Mouse (Mus musculus) thymus, adult 2 months (tissue): Measurements from ENCODE around the gene Rnf111. TPM values are rescaled to one million over a fixed set of nuclear protein-coding genes. Genes with fewer than 3 reads are reported as not detected.
"Not testable (repeated sequence)": the region's sequence is repeated elsewhere in the genome, so short reads cannot be mapped to it uniquely, and the experiment has no call there.

Experiments used
- DNase-seq: peaks from one replicate; pipeline ENCODE4 v3.0.0; 2021
- H3K27ac ChIP-seq: fragments of 200-500 bp; 2 replicates; pipeline ENCODE4 v1.5.1; 2012; ENCODE audit warnings: low read length, control low read depth; ENCODE audit not compliant: control insufficient read depth, insufficient read depth
- H3K27me3 ChIP-seq: fragments of 200-500 bp; 2 replicates; pipeline ENCODE4 v1.6.1; 2012; ENCODE audit warnings: mild to moderate bottlenecking, low read length, moderate library complexity, mixed read lengths; ENCODE audit not compliant: control insufficient read depth, insufficient read depth
- H3K36me3 ChIP-seq: fragments of 200-500 bp; 2 replicates; pipeline ENCODE4 v1.6.1; 2012; ENCODE audit warnings: mild to moderate bottlenecking, low read length, moderate library complexity; ENCODE audit not compliant: control insufficient read depth, insufficient read depth
- H3K4me1 ChIP-seq: fragments of 200-500 bp; replicated peaks from 2 replicates; pipeline ENCODE4 v1.6.1; 2012; ENCODE audit warnings: low read length; ENCODE audit not compliant: control insufficient read depth, insufficient read depth
- H3K4me3 ChIP-seq: fragments of 200-500 bp; 2 replicates; pipeline ENCODE4 v1.5.1; 2012; ENCODE audit warnings: mild to moderate bottlenecking, low read length, control low read depth, moderate library complexity; ENCODE audit not compliant: control insufficient read depth, insufficient read depth
- CTCF ChIP-seq: fragments of 200-500 bp; IDR thresholded peaks from 2 replicates; pipeline ENCODE4 v1.5.1; 2012; ENCODE audit warnings: mild to moderate bottlenecking, control low read depth, low read length, moderate library complexity, borderline replicate concordance; ENCODE audit not compliant: control insufficient read depth, poor library complexity, insufficient read depth; ENCODE audit errors: extremely low read depth
- POLR2A ChIP-seq: fragments of 200-500 bp; IDR thresholded peaks from 2 replicates; pipeline ENCODE4 v1.6.1; 2012; ENCODE audit warnings: mild to moderate bottlenecking, low read length, control low read depth, moderate library complexity; ENCODE audit not compliant: control insufficient read depth, poor library complexity, insufficient read depth; ENCODE audit errors: extremely low read depth
- WGBS: fragments of 180-500 bp; shearing (Covaris S2); methylation state at CpG from one replicate; pipeline ENCODE4 v1.1.7; 2018; 5-methylcytosine and 5-hydroxymethylcytosine counted together
- polyA plus RNA-seq: library from polyadenylated mRNA; depleted of rRNA; stranded (reverse); fragments of >200 nt; gene quantifications from 2 replicates; pipeline ENCODE4 v1.2.3, GENCODE M21; 2012

Gene Rnf111
- polyA plus RNA-seq, 1 experiment: 94.5 TPM

DNA sequence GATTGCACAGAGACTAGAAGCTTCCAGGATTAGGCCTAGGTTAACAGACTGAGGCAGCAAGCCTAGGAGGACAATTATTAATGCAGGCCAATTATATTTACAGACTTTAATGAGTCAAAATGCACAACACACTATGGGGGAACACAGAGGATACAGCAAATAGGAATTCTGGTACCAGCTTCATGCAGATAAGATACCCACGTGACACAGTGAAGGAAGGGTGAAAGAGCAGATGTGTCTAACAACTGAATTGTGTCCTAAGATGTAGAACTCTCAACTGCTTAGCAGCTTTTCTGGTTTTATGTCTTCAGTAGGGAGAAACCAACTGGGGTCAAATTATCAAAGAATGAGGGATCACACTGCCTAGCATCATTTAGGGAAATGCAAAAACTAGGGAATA is 17.7 kb downstream of the Rnf111 start:
- WGBS: 93% methylated on average over 1 of the region's 1 CpGs
- TF ChIP-seq POLR2A: no peak
- no peak for TF ChIP-seq CTCF

DNA sequence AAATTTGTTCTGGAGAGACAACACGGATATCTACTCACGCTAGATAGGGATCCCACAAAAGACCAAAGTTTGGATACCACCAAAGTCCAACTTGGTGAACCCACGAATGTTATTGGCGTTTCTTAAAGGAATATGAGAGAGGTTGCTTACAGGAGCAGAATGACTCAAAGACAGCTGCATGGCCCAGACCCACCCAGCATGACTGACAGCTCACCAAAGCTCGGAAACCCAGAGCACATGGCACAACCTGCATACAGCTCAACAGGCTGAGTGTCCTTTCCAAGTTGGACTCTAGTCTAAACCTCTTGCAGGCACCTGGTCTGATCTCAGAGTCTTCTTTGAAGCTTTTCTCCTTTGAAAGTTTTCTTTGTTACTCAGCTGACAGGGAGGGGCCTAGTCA is 20.0 kb downstream of the Rnf111 start:
- no peak overlapping the region for H3K4me3 ChIP-seq
- TF ChIP-seq CTCF (no peak), POLR2A (no peak)
- peaks cover 17% of the 10 kb centered on the region for H3K36me3 ChIP-seq
- 96% methylated on average over 5 of the region's 5 CpGs for WGBS
- no peak overlapping the region for H3K27ac ChIP-seq
- no peaks in the 10 kb centered on the region for H3K27me3 ChIP-seq
- DNase-seq: no peak
- H3K4me1 ChIP-seq: peaks cover 2% of the 10 kb centered on the region

More for the DNA sequence above, 17.7 kb downstream of the Rnf111 start:
- no peaks in the 10 kb centered on the region for H3K27me3 ChIP-seq
- peaks cover 2% of the 10 kb centered on the region for H3K4me1 ChIP-seq
- peaks cover 12% of the 10 kb centered on the region; the same call in 1 of the 2 replicates for H3K36me3 ChIP-seq
- DNase-seq: no peak
- H3K4me3 ChIP-seq: no peak overlapping the region
- no peak overlapping the region for H3K27ac ChIP-seq

GRCm38 (mm10) chr9:70481872-70482271 is 21.7 kb downstream of the Rnf111 start:
- H3K4me1 ChIP-seq: peaks cover 2% of the 10 kb centered on the region
- H3K36me3 ChIP-seq: peaks cover 17% of the 10 kb centered on the region; the same call in 1 of the 2 replicates

GRCm38 (mm10) chr9:70477229-70477628 is 26.3 kb downstream of the Rnf111 start:
- 96% methylated on average over 3 of the region's 3 CpGs for WGBS
- DNase-seq: no peak
- Histone ChIP-seq H3K4me1 (no peaks in the 10 kb centered on the region), H3K36me3 (peaks cover 48% of the 10 kb centered on the region), H3K27ac (no peak overlapping the region), H3K27me3 (no peaks in the 10 kb centered on the region), H3K4me3 (no peak overlapping the region)
- TF ChIP-seq CTCF (no peak), POLR2A (no peak)

More at GRCm38 (mm10) chr9:70481872-70482271, 21.7 kb downstream of the Rnf111 start:
- no peak for DNase-seq
- no peak for TF ChIP-seq CTCF
- no peak overlapping the region for H3K4me3 ChIP-seq
- no peaks in the 10 kb centered on the region for H3K27me3 ChIP-seq
- H3K27ac ChIP-seq: no peak overlapping the region

- WGBS: 96% methylated on average over 9 of the region's 9 CpGs
- no peak overlapping the region for H3K4me3 ChIP-seq
- H3K27me3 ChIP-seq: no peaks in the 10 kb centered on the region
- no peaks in the 10 kb centered on the region for H3K4me1 ChIP-seq
- H3K27ac ChIP-seq: no peak overlapping the region
- peaks cover 43% of the 10 kb centered on the region for H3K36me3 ChIP-seq
- TF ChIP-seq POLR2A (no peak), CTCF (no peak)
- no peak for DNase-seq
These were observed 27.7 kb downstream of the Rnf111 start for GRCm38 (mm10) chr9:70475777-70476270.

DNA sequence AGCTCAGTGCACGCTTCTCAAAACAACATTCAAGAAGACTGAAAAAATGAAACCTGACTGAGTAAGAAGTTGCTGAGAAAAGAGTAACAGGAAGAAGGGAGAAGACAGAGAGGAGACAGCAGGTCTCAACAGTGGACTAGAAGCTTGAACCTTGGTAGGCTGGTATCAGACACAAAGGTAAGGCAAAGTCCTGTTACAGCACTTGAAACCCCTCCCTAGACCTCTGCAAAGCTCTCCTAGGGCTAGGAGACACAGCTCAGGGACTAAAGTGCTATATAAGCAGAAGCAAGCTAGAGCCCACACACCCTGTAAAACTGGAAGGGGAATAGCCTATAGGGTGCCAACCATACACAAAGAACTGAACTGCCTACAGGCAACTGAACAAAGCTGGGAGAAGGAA is 30.1 kb downstream of the Rnf111 start:
- H3K4me1 ChIP-seq: no peaks in the 10 kb centered on the region
- no peak overlapping the region for H3K27ac ChIP-seq
- no peak for DNase-seq
- no peaks in the 10 kb centered on the region for H3K27me3 ChIP-seq
- peaks cover 35% of the 10 kb centered on the region for H3K36me3 ChIP-seq
- no peak for TF ChIP-seq POLR2A
- TF ChIP-seq CTCF: no peak
- H3K4me3 ChIP-seq: no peak overlapping the region
- WGBS: 97% methylated on average over 1 of the region's 1 CpGs

DNA sequence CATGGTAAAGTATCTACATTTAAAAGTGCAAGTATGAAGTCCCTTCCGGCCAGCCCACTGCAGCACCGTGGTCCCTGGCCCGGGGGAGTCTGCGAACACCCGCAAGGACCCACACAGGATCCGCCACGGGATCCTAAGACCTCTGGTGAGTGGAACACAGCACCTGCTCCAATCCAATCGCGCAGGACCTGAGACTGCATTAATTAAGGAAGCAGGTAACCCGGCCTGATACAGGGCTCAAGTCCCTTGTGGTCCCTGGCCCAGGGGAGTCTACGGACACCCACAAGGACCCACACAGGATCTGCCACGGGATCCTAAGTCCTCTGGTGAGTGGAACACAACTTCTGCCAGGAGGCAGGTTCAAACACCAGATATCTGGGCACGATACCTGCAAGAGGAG is 40.4 kb downstream of the Rnf111 start:
- WGBS: 98% methylated on average over 13 of the region's 13 CpGs
- DNase-seq, H3K27me3 ChIP-seq, H3K27ac ChIP-seq, H3K4me3 ChIP-seq, H3K4me1 ChIP-seq: not testable (repeated sequence)
- H3K36me3 ChIP-seq: peaks cover 25% of the 10 kb centered on the region

GRCm38 (mm10) chr9:70452371-70452770 is 51.2 kb downstream of the Rnf111 start:
- Histone ChIP-seq H3K36me3 (peaks cover 60% of the 10 kb centered on the region), H3K4me1 (peaks cover 4% of the 10 kb centered on the region), H3K27me3 (no peaks in the 10 kb centered on the region), H3K4me3 (no peak overlapping the region), H3K27ac (no peak overlapping the region)
- WGBS: 100% methylated on average over 2 of the region's 2 CpGs
- DNase-seq: no peak
- TF ChIP-seq POLR2A (no peak), CTCF (no peak)
